Mouse (Mus musculus) testis, postnatal 14 days (tissue): ENCODE measurements around the gene Tent5c.
"Not testable (repeated sequence)": the region's sequence is repeated elsewhere in the genome, so short reads cannot be mapped to it uniquely, and the experiment has no call there.

Experiments used
- DNase-seq: peaks from one replicate; pipeline ENCODE4 v3.0.0; 2021; ENCODE audit warnings: low spot score

Gene Tent5c

GRCm38 (mm10) chr3:100439088-100439487 lies 50.0 kb downstream of the Tent5c start:
- no peak for DNase-seq

GRCm38 (mm10) chr3:100438461-100439002 lies 50.6 kb downstream of the Tent5c start:
- DNase-seq = no peak

DNA sequence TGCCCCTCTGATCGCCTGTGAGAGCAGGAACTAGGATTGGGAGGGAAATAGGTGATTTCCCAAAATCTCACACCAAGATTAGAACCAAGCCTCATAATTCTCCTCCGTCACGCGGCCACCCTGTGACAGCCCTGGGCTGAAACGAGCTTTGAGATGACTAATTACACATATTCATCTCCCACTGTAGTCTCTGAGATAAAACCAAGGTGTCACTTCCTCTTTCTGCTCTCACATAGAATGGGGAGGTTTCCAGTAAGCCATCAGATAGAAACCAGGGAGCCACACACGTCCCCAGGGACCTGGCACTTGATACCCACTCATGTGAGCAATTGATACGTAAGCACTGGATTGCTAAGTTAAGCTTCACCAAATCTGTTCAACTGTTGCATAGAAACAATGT lies 52.4 kb downstream of the Tent5c start:
- DNase-seq = no peak

DNA sequence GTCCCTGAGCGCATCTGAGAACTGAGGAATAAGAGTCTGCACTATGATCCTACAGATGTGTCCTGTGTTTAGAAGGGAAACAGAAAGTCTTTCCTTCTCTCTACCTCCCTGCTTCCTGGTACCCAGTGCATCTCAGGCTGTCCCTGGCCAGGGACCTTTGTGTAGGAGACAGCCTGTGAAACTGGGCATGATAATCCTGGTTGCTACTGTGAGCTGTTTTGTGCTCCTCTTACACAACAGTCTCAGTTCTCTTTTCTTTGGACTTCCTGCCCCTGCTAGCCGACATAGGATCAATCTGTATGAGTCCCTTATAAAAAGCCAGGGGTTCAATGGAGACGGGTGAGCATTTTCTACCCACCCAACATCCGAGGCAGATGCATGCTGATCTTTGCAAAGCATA lies 57.4 kb downstream of the Tent5c start:
- DNase-seq = no peak

DNA sequence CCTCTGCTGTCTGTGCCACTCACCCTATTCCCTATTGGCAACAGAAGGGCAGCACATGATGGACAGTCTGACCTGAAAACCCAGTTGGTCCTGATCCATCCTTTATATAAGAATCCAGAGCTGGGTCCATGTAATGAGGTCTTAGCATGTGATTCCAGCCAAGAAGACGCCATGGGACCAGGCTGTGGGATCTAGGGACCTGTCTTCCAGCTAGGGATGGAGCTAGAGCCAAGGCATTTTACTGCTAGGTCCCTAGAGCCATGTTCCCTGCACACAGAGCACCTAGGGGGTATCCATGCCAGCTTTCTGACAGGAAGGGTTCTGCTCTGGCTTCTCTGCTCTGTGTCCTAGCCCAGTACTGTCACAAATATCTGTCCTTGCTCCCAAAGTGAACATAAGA lies 58.4 kb downstream of the Tent5c start:
- DNase-seq = no peak

DNA sequence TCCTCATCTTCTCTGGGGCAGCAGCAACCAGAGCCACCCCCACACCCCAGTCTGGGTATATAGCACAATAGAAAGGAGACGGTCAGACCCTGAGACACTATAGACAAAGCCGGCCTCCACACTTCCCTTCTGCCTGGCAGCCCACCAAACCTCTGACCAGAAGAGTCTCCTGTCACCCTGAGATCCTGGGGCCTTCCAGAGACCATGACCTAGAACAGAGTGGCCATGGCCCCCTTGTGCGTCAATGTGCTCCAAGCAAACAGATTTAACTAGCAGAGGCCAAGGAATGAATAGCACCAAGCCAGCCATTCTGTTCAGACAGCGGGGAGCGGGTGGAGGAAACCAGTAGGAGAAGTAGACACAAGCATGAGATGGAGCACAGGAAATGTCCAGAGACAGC lies 59.0 kb downstream of the Tent5c start:
- DNase-seq = peak; percentile 53

GRCm38 (mm10) chr3:100429667-100430066 lies 59.5 kb downstream of the Tent5c start:
- DNase-seq = no peak

DNA sequence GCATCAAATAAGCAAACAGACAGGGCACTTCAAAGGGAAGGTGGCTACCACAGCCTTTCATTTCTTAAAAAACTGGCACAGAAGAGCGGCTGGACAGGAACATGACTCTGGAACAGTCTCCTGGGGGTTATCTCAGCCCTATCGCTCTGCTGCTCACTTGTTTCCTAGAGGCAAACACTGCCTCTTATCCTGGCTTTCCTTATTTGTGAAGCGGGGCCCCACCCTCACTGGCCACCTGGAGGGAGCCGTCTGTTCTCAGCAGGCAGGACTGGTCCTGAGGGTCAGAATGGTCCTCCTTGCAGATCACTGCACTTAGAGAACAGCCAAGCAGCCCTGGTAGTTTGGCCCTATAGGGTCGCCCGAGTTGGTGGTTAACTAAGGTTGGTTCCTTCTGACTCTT lies 61.6 kb downstream of the Tent5c start:
- DNase-seq = no peak

- peak; percentile 39 for DNase-seq
Measured at GRCm38 (mm10) chr3:100422392-100423167, 66.5 kb downstream of the Tent5c start.

- DNase-seq = no peak
Measured at GRCm38 (mm10) chr3:100421354-100421753, 67.8 kb downstream of the Tent5c start.

DNA sequence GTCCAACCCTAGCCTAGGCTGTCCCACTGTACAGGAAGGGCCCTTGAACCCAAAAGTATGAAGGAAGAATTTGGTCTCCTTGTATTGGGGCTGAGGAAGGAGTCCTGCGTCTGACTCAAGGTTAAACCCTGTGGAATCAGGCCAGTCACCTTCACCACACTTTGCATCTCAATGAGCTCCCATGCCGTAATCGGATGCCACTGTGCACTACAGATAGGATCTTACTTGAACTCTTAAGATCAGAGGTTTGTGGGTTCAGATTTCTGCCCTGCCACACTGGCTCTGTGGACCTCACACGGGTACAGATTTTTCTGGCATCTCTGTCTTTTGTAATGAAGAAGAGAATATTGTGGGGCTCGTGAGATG lies 68.5 kb downstream of the Tent5c start:
- DNase-seq = no peak

GRCm38 (mm10) chr3:100419962-100420690 lies 69.0 kb downstream of the Tent5c start:
- DNase-seq = no peak

DNA sequence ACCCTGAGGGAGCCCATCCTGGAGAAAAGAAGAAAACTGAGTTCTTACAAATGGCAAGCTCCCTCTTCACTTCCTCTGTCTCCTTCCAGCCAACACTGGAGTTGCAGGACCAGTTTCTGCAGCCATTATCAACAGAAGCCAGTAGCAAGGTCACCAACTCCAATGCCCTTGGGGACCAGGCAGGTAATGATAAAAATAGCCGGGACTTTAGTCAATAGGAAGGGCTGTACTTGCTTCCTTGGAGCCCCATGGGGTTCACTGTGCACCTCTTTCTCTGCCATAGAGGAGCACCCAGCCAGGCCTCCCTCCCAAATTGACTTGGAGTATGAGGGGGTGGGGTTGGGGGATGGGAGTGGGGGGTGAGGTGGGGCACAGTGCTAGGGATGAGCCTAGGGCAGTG lies 70.7 kb downstream of the Tent5c start:
- DNase-seq = no peak

DNA sequence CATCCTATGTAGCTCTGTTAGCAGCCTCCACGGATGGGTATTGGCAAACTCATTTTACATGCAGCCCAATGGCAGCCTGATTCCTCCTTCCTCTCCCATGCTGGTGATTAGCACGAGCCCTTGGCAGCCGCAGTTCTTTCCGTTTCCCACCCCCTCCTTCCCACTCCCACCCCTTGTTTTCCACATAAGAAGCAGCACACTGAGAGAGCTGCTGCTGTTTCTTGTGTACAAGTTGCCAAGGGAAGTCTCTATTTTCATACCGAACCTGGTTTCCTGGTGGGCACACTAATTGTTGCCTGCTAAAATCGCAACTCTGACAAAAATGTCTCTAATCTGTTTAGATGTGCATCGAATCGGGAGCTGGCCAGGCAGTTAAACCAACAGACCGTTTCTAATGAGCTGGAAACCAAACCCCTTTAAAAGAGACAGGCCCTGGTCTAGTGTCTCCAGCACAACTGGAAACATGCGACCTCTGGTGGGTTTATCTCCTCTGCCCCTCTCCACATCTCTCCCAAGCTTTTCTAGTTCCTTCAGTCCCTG lies 71.3 kb downstream of the Tent5c start:
- no peak for DNase-seq

GRCm38 (mm10) chr3:100415671-100416070 lies 73.5 kb downstream of the Tent5c start:
- no peak for DNase-seq

- DNase-seq = not testable (repeated sequence)
Measured at GRCm38 (mm10) chr3:100413586-100413985, 75.5 kb downstream of the Tent5c start.

DNA sequence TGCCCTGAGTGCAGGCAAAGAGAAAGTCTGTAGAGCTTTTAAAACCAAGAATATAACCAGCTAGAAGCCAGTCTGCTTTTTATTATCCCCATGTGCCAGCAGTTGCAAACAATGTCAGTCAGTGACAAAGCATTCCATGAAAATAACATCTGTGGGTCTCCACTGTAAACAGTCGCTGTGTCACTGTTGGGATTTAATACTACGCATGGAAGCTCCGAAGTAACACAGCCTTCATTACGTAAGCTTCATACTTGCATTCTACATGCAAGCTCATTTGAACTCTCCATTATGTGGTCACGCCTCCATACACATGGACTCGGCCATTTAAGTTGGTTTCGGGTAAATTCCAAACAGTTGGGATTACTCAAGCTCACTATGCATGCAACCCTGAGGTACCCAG lies 77.2 kb downstream of the Tent5c start:
- no peak for DNase-seq

- DNase-seq = no peak
Measured at GRCm38 (mm10) chr3:100409280-100409679, 79.8 kb downstream of the Tent5c start.

DNA sequence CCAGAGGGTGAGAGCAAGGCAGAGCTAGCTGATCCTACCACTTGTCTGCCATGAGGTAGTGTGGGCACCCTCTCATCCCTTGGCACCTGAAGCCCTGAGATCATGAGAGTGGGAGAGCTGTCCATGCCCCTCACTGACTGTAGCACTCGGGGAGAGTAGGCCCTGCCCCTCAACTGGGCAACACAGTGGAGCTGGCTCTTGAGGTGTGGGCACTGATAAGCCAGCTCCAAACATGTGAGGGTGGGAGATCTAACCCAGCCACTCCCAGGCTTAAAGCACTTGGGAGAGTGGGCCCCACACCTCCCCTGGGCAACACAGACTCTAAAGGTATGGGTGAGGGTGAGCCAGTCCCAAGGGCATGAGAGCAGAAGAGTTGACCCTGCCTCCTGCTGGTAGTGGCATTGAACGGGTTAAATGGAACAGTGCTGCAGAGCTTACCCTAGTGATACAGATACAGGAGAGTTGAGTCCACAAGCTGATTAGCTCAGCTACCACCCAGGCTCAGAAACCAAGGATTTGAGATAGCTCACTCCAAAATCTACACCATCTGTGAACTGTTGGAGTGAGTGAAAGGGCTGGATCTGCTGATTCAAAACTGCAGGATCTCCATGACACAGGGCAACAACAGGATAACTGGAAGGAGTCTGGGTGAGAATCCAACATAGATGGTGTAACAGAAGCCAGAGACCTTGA lies 80.6 kb downstream of the Tent5c start:
- DNase-seq = no peak

DNA sequence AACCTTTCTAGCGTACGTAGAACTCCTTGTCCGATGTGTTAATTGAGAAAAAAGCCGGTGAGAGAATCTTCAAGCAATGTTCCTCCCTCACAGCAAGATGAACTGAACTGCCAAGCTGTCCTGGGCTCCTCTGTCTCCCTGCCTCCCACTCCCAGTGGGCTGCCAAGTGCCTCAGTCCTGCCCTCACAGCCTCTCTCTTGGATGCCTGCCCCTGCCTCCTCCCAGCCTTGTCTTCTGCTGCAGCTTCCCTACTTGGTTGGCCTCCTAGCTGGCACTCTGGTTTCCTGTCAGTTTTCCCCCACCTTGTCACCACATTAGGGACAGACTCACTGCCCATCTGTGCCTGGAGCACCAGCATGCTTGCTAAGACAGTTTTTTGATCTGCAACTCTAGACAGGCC lies 86.5 kb downstream of the Tent5c start:
- peak; percentile 52 for DNase-seq
